Mouse (Mus musculus) layer of hippocampus, postnatal 10 days (tissue): ENCODE measurements around the gene Gm9046. TPM values are rescaled to one million over a fixed set of nuclear protein-coding genes. Genes with fewer than 3 reads are reported as not detected.
A peak's percentile ranks its signal among the peaks of the same experiment; 100 is the strongest.
"Not testable (repeated sequence)": the region's sequence is repeated elsewhere in the genome, so short reads cannot be mapped to it uniquely, and the experiment has no call there.

Source experiments
- DNase-seq, 2 experiments: peaks; one replicate each; pipeline ENCODE4 v3.0.0; 2021; ENCODE audit warnings: low spot score in 2 of 2
- long read RNA-seq: library from polyadenylated mRNA; stranded (forward); transcript quantifications from one replicate; pipeline ENCODE4 v2.0.0, GENCODE M21; 2023
- total RNA-seq, 2 experiments: library from RNA; stranded (reverse); gene quantifications; 2 replicates each; pipeline ENCODE4 v1.2.3; 2021

Gene Gm9046
- not detected for total RNA-seq
- long read RNA-seq, result 0 reads

DNA sequence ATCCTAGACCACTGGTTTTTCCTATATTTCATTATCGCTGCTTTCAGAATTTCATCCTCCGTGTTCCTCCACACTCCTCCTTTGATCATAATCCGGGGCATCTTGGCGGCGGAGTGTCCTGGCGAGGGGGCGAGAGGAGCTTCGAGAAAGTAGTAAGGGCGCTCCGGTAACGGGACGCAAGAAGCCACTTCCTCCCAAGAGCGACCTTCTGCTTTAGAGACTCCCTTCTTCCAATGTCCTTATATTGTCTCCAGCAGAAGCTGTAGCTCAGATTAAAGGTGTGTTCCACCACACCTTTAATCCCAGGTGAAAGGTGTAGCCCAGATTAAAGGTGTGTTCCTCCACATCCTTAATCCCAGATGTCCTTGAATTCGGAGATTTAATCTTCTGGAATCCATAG is at the start of gene Gm9046:
Gene Gm9046, minus strand, starts transcription at position 101 of the 400 bp plus-strand sequence.
- DNase-seq, result not testable (repeated sequence)

DNA sequence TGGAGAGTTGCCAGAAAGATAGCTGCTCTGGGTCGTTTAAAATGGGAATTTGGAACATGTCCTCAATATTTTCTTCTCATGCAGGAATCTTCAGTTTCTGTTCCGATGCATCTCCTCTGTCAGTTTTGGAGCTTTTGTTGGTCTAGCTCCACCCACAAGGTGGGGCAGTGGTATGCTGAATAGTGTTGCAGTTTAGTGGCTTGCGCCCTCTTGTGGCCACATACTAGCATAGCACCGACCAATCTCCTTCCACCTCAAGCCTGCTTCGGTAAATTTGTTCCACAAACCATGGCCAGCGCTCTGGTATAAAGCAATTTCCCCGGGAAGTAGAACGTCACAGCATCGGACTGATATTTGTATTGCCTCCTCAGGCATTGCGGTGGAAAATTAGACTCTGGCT is 27.4 kb upstream of the Gm9046 start:
- peak; percentile 87 to 89 for DNase-seq

- DNase-seq, result no peak
These were observed 26.5 kb upstream of the Gm9046 start for GRCm38 (mm10) chr10:118369518-118369917.

- DNase-seq, result not testable (repeated sequence)
These were observed 10.9 kb upstream of the Gm9046 start, which contains the start of gene Gm9049 for GRCm38 (mm10) chr10:118354005-118354404. Gm9049 (minus strand) TSS chr10:118354105.

DNA sequence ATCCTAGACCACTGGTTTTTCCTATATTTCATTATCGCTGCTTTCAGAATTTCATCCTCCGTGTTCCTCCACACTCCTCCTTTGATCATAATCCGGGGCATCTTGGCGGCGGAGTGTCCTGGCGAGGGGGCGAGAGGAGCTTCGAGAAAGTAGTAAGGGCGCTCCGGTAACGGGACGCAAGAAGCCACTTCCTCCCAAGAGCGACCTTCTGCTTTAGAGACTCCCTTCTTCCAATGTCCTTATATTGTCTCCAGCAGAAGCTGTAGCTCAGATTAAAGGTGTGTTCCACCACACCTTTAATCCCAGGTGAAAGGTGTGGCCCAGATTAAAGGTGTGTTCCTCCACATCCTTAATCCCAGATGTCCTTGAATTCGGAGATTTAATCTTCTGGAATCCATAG is 5.5 kb upstream of the Gm9046 start, which contains the start of gene Gm9048:
Gene Gm9048, minus strand, starts transcription at position 101 of the 400 bp plus-strand sequence.
- DNase-seq, result not testable (repeated sequence)

DNA sequence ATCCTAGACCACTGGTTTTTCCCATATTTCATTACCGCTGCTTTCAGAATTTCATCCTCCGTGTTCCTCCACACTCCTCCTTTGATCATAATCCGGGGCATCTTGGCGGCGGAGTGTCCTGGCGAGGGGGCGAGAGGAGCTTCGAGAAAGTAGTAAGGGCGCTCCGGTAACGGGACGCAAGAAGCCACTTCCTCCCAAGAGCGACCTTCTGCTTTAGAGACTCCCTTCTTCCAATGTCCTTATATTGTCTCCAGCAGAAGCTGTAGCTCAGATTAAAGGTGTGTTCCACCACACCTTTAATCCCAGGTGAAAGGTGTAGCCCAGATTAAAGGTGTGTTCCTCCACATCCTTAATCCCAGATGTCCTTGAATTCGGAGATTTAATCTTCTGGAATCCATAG is 5.3 kb downstream of the Gm9046 start, which contains the start of gene Gm9045:
Gene Gm9045, minus strand, starts transcription at position 101 of the 400 bp plus-strand sequence.
- DNase-seq, result not testable (repeated sequence)

DNA sequence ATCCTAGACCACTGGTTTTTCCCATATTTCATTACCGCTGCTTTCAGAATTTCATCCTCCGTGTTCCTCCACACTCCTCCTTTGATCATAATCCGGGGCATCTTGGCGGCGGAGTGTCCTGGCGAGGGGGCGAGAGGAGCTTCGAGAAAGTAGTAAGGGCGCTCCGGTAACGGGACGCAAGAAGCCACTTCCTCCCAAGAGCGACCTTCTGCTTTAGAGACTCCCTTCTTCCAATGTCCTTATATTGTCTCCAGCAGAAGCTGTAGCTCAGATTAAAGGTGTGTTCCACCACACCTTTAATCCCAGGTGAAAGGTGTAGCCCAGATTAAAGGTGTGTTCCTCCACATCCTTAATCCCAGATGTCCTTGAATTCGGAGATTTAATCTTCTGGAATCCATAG is 10.7 kb downstream of the Gm9046 start, which contains the start of gene Gm9044:
Gene Gm9044, minus strand, starts transcription at position 101 of the 400 bp plus-strand sequence.
- DNase-seq, result not testable (repeated sequence)

DNA sequence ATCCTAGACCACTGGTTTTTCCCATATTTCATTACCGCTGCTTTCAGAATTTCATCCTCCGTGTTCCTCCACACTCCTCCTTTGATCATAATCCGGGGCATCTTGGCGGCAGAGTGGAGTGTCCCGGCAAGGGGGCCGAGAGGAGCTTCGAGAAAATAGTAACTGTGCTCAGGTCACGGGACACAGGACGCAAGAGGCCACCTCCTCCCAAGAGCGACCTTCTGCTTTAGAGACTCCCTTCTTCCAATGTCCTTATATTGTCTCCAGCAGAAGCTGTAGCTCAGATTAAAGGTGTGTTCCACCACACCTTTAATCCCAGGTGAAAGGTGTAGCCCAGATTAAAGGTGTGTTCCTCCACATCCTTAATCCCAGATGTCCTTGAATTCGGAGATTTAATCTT is 16.2 kb downstream of the Gm9046 start, which contains the start of gene Gm9040:
Gene Gm9040, minus strand, starts transcription at position 101 of the 400 bp plus-strand sequence.
- DNase-seq, result not testable (repeated sequence)

GRCm38 (mm10) chr10:118319024-118319423 is 24.0 kb downstream of the Gm9046 start:
- no peak for DNase-seq

DNA sequence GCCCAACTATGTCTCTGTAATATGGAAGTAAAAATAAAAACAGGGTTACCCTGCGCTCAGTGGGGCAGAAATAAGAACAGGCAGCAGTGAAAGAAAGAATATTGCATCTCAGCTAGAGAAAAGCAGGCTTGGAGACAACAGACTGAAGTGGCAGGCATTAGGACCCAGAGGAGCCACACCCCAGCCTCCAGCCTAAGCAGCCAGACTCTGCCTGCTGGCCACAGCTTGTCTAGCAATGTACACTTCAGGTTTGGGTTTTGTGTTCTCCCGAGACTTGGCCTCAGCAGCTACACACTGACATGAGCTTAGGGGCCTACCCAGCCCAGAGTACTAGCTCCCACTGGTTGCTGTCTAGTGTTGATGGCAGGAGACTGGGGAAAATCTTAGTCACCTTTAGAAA is 40.9 kb downstream of the Gm9046 start:
- DNase-seq, result not testable (repeated sequence)

DNA sequence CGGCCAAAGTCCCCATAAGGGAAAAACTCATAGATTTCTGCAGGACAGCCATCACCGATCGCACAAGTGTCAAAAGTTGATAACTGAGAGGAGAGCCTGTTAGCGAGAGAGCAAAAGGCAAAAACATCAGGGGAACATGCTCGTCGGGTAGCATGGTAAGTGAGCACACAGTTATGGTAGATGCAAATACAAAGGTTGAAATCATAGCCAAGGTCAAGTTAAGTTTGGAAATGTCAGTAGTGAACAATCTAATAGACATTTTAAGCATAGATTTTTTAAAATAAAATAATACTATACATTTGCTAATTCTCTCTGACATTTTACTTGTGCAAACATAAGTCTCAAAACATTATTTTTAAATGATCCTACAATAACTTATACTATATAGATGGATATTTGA is 48.1 kb downstream of the Gm9046 start, which contains the start of gene Iltifb:
Gene Iltifb, minus strand, starts transcription at position 101 of the 400 bp plus-strand sequence.
- no peak for DNase-seq

Other genes starting within 250 kb of the Gm9046 start
- gene Mdm1, start 201.4 kb downstream of the Gm9046 start, total RNA-seq, result 10 to 100 TPM; 13.2 to 15.2 TPM
- not detected for gene Il22, start 138.3 kb downstream of the Gm9046 start, total RNA-seq
- gene Gm32717, start 102.5 kb downstream of the Gm9046 start, total RNA-seq, result under 1 TPM; 0.69 to 0.78 TPM
- under 1 TPM; 0.69 to 0.78 TPM for gene Gm32802, start 84.6 kb downstream of the Gm9046 start, total RNA-seq
- gene Iltifb, start 48.2 kb downstream of the Gm9046 start, total RNA-seq, result not detected
- gene Gm9040, start 16.3 kb downstream of the Gm9046 start, total RNA-seq, result not detected
- not detected for gene Gm9044, start 10.8 kb downstream of the Gm9046 start, total RNA-seq
- not detected for gene Gm9045, start 5.4 kb downstream of the Gm9046 start, total RNA-seq
- not detected for gene Gm9048, start 5.4 kb upstream of the Gm9046 start, total RNA-seq
- not detected for gene Gm9049, start 10.8 kb upstream of the Gm9046 start, total RNA-seq
- not detected for gene Ifng, start 97.8 kb upstream of the Gm9046 start, total RNA-seq